Mouse (Mus musculus) heart, adult 2 months (tissue): ENCODE measurements around the gene Cpt1b.
A peak's percentile ranks its signal among the peaks of the same experiment; 100 is the strongest.

ENCODE experiments used
- CTCF ChIP-seq: fragments of 200-600 bp; IDR thresholded peaks from 2 replicates; pipeline ENCODE4 v1.8.1; 2022; ENCODE audit warnings: antibody characterized with exemption, mild to moderate bottlenecking, moderate library complexity
- EP300 ChIP-seq: fragments of 200-500 bp; IDR thresholded peaks from 2 replicates; pipeline ENCODE4 v1.6.1; 2011; ENCODE audit warnings: low read depth, low read length, control low read depth; ENCODE audit not compliant: insufficient read depth

DNA sequence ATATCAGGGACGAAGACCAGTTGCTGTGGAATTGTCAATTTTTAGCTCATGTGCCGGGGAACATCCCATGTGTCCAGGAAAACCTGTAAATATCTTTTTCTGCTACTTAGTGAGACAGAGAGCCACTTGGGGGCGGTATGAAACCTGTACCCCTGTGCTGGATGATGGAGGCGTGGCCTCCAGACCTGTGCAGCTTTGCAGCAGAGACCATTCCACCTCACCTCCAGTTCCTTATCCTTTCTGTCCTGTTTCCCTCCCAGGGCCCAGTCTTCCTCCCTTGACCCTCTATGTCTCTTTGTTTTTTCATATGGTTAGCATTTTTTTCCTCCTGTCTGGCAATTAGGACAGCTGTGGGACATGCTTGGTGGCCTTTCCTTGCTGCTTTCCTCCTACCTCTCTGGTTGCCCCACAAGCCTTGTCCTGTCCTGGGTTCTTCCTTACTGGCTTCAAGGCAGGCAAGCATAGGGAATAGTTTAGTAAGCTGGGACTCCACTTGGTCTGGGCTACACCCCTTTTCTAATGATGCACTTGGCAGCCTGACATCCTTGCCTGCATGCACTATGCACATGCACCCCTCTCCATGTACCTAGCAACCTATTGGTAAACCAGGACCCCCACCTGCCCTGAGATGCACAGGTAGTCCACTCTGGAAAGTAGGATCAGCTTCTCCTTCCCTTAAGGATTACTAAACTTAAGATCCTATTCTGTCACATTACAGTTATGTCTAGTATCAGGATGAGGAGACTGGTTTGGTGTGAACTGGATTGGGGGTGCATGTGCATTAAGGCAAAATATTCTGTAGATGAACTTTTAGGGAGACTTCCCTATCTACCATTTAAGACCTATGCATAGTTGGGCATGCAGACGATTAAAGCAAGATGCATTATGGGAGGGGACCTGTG, 37.9 kb upstream of the Cpt1b start:
- no peak for TF ChIP-seq EP300
- TF ChIP-seq CTCF: peak; percentile 73
